Mouse (Mus musculus): ENCODE results near the gene Zfp697. TPM values are rescaled to one million over a fixed set of nuclear protein-coding genes. Genes with fewer than 3 reads are reported as not detected.
"Not testable (repeated sequence)": the region's sequence is repeated elsewhere in the genome, so short reads cannot be mapped to it uniquely, and the experiment has no call there.

The Zfp697 gene
- polyA plus RNA-seq, 1 experiment from 2014 or later = 9.4 TPM

DNA sequence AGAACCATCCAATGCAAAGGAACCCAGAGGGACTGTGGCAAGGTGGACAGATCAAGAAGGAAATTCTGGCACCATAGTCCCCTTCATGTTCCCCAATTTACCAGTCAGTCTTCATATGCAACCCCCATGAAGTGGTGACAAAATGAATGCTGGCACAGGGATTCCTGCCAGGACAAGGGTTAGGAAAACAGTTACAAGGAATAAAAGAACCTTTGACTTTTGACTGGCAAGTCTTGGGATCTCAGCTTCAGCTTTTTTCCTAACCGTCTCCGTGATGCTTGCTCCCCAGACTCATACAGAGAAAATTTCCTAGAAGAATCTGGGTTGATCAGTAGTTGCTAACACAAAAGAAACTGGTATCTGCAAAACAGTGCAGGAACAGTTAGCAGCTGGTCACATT, 351.5 kb downstream of the Zfp697 start:
- no peak overlapping the region for H3K4me3 ChIP-seq
- H3K9me3 ChIP-seq (replicated peaks) = no peaks in the 10 kb centered on the region
- H3K27ac ChIP-seq = no peak overlapping the region
- no peaks in the 10 kb centered on the region for H3K4me1 ChIP-seq
- H3K27me3 ChIP-seq (ENCODE audit: low read depth, poor library complexity, severe bottlenecking) = no peaks in the 10 kb centered on the region
- 85% methylated on average over 2 of the region's 2 CpGs for WGBS
- no peaks in the 10 kb centered on the region for H3K36me3 ChIP-seq
- no peak for DNase-seq (ENCODE audit: low spot score)

- H3K27ac ChIP-seq = no peak overlapping the region
These were observed 352.1 kb downstream of the Zfp697 start for GRCm38 (mm10) chr3:98734340-98734739.

DNA sequence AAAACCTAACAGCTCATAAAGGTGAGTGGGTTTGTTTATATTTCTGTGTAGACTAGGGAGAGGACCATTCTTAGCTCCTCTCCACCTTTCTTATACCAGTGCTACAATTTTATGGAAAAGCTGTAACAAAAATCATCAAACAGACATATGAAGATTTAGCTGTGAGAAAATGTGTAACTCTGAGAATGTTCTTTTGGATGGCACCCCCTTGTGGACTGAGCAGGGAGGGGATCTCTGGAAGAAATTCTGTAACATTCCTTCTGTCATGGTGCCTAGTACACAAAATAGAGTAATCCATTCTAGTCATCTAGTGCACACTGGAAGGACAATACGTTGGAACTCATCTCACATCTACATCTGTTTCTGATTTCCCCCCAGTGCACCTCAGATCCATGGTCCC, 358.8 kb downstream of the Zfp697 start:
- not testable (repeated sequence) for H3K9me3 ChIP-seq (replicated peaks); H3K27me3 ChIP-seq (ENCODE audit: low read depth, poor library complexity, severe bottlenecking); DNase-seq (ENCODE audit: low spot score); H3K36me3 ChIP-seq; H3K4me3 ChIP-seq; H3K27ac ChIP-seq; H3K4me1 ChIP-seq
- 66% methylated on average over 1 of the region's 1 CpGs for WGBS

More at GRCm38 (mm10) chr3:98734340-98734739, 352.1 kb downstream of the Zfp697 start:
- H3K36me3 ChIP-seq = no peaks in the 10 kb centered on the region
- WGBS = 72% methylated on average over 4 of the region's 4 CpGs
- no peak overlapping the region for H3K4me3 ChIP-seq
- no peak for DNase-seq (ENCODE audit: low spot score)
- H3K4me1 ChIP-seq = no peaks in the 10 kb centered on the region
- H3K9me3 ChIP-seq (replicated peaks) = no peaks in the 10 kb centered on the region
- H3K27me3 ChIP-seq (ENCODE audit: low read depth, poor library complexity, severe bottlenecking) = no peaks in the 10 kb centered on the region

GRCm38 (mm10) chr3:98752171-98752570, 369.9 kb downstream of the Zfp697 start:
- Histone ChIP-seq H3K27ac (no peak overlapping the region), H3K4me3 (no peak overlapping the region), H3K9me3 (replicated peaks) (no peaks in the 10 kb centered on the region), H3K27me3 (ENCODE audit: low read depth, poor library complexity, severe bottlenecking) (no peaks in the 10 kb centered on the region), H3K4me1 (no peaks in the 10 kb centered on the region), H3K36me3 (no peaks in the 10 kb centered on the region)
- 84% methylated on average over 2 of the region's 2 CpGs for WGBS
- DNase-seq (ENCODE audit: low spot score) = no peak

DNA sequence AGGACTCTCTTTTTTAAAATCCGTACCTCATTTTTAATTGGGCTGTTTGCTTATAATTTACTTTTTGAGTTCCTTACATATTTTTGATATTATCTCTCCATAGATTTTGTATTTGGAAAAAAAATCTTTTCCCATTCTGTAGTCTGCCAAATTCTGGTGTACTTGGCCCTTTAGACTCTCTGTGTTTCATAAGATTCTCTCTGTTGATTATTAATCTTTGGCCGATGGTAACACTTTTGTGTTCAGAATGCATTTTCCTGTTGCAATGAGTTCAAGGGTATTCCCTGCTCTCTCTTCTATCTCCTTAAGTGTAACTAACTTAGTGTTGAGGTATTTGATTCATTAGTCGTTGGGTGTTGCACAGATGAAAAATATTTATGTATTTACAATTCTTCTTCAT, 374.6 kb downstream of the Zfp697 start:
- H3K27me3 ChIP-seq (ENCODE audit: low read depth, poor library complexity, severe bottlenecking) = no peaks in the 10 kb centered on the region
- WGBS = 88% methylated on average over 3 of the region's 3 CpGs

DNA sequence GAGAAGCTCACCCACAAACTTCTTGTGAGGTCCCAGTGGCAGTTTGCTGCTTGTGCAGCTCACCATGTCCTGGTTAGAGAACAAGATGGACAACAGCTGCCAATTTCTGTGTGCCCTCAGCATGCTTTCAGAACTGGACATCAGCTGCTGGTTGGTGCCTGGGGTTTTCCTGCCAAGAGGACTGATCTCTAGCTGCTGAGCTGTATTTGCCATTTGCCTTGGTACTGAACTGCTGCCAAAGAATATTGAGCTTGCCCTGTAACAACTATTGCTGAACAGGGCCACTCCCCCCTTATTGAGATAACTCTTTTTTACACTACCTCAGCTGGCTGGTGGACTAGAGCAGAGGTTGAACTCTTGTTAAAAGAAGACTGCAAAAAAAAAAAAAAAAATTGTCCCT, 381.9 kb downstream of the Zfp697 start:
- Histone ChIP-seq H3K9me3 (replicated peaks) (no peaks in the 10 kb centered on the region), H3K27ac (no peak overlapping the region), H3K36me3 (no peaks in the 10 kb centered on the region), H3K4me1 (no peaks in the 10 kb centered on the region), H3K27me3 (ENCODE audit: low read depth, poor library complexity, severe bottlenecking) (no peaks in the 10 kb centered on the region), H3K4me3 (no peak overlapping the region)
- DNase-seq (ENCODE audit: low spot score) = no peak

More for the DNA sequence above, 374.6 kb downstream of the Zfp697 start:
- H3K4me3 ChIP-seq = no peak overlapping the region
- H3K27ac ChIP-seq = no peak overlapping the region
- H3K36me3 ChIP-seq = no peaks in the 10 kb centered on the region
- DNase-seq (ENCODE audit: low spot score) = no peak
- H3K4me1 ChIP-seq = no peaks in the 10 kb centered on the region
- no peaks in the 10 kb centered on the region for H3K9me3 ChIP-seq (replicated peaks)

DNA sequence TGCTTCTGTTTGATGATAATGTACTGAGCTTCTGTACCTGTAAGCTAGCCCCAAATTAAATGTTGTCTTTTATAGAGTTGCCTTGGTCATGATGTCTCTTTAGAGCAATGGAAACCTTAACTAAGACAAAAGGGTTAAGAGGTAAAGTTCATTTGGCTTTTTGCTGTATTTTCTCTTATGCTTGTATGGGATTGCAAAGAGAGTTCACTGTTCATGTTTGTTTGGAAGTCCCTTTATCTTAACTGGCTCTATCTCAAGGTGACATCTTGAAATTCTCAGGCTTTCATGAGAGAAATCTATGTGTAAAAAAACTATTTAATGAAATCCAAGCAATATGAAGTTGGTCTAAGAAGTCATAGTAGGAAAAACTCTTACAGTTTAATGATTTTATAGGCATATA, 398.7 kb downstream of the Zfp697 start:
- H3K9me3 ChIP-seq (replicated peaks) = no peaks in the 10 kb centered on the region
- H3K36me3 ChIP-seq = no peaks in the 10 kb centered on the region
- no peak for DNase-seq (ENCODE audit: low spot score)
- no peaks in the 10 kb centered on the region for H3K4me1 ChIP-seq
- H3K27me3 ChIP-seq (ENCODE audit: low read depth, poor library complexity, severe bottlenecking) = no peaks in the 10 kb centered on the region
- no peak overlapping the region for H3K27ac ChIP-seq
- H3K4me3 ChIP-seq = no peak overlapping the region

DNA sequence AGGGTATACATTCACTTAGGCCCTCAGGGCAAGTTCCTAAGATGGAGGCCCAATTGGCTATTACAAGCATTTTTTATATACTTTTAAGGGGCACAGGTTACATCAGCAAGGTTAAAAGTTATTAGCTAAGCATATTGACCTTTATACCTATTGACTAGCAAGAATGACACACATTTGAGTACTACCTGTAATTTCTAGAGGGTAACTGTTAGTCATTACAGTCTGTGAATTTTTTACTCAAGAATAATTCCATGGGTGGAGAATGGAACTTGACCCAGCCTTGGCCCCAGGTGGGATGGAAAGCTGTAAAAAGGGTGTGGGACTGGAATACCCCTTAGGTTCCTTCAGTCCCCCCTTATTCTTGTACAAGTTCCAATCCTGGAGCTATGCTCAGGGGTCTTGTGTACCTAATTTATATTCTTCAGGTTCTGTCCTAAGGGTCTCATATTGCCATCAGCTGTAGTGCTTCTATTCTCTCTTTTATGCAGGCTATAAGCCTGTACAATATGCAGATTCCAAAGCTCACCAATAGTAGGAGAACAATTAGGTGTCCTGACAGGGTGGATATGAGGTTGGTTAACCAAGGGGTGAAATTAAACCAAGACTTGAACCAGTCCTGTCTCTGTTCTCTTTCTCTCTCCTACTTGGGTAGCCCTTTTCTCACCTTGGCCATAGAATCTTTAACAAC, 400.1 kb downstream of the Zfp697 start:
- Histone ChIP-seq H3K4me3 (no peak overlapping the region), H3K4me1 (no peaks in the 10 kb centered on the region), H3K27ac (no peak overlapping the region), H3K27me3 (ENCODE audit: low read depth, poor library complexity, severe bottlenecking) (no peaks in the 10 kb centered on the region), H3K36me3 (no peaks in the 10 kb centered on the region), H3K9me3 (replicated peaks) (no peaks in the 10 kb centered on the region)
- no peak for DNase-seq (ENCODE audit: low spot score)

GRCm38 (mm10) chr3:98786551-98786950, 404.3 kb downstream of the Zfp697 start:
- Histone ChIP-seq H3K4me1 (no peaks in the 10 kb centered on the region), H3K27me3 (ENCODE audit: low read depth, poor library complexity, severe bottlenecking) (no peaks in the 10 kb centered on the region), H3K27ac (no peak overlapping the region), H3K4me3 (no peak overlapping the region), H3K9me3 (replicated peaks) (no peaks in the 10 kb centered on the region), H3K36me3 (no peaks in the 10 kb centered on the region)
- DNase-seq (ENCODE audit: low spot score) = no peak
- 73% methylated on average over 2 of the region's 2 CpGs for WGBS

Other genes with a start within 250 kb of the Zfp697 start
- not detected in 2 replicates for gene Adam30, start 221.8 kb upstream of the Zfp697 start, polyA plus RNA-seq (2016; fragmentation: Nextera tagmentation; extraction: Ambion mirVana)
- not detected in 2 replicates for gene Reg4, start 160.3 kb upstream of the Zfp697 start, polyA plus RNA-seq (2016; fragmentation: Nextera tagmentation; extraction: Ambion mirVana)
- gene Hmgcs2, start 102.0 kb upstream of the Zfp697 start, polyA plus RNA-seq (2016; fragmentation: Nextera tagmentation; extraction: Ambion mirVana) = 0.28 and 0.35 TPM in 2 replicates
- 357 and 401 TPM in 2 replicates for gene Phgdh, start 42.5 kb upstream of the Zfp697 start, polyA plus RNA-seq (2016; fragmentation: Nextera tagmentation; extraction: Ambion mirVana)
- not detected in 2 replicates for gene Gm4450, start 74.7 kb downstream of the Zfp697 start, polyA plus RNA-seq (2016; fragmentation: Nextera tagmentation; extraction: Ambion mirVana)
- gene Hsd3b4, start 128.1 kb downstream of the Zfp697 start, polyA plus RNA-seq (2016; fragmentation: Nextera tagmentation; extraction: Ambion mirVana) = not detected in 2 replicates
- not detected in 2 replicates for gene Gm10681, start 206.3 kb downstream of the Zfp697 start, polyA plus RNA-seq (2016; fragmentation: Nextera tagmentation; extraction: Ambion mirVana)
- gene Hsd3b5, start 247.8 kb downstream of the Zfp697 start, polyA plus RNA-seq (2016; fragmentation: Nextera tagmentation; extraction: Ambion mirVana) = not detected in 2 replicates

Measured in limb, embryonic 10.5 days (tissue).